Mouse (Mus musculus): ENCODE data around the gene Retnla. TPM values are rescaled to one million over a fixed set of nuclear protein-coding genes. Genes with fewer than 3 reads are reported as not detected.
"Not testable (repeated sequence)": the region's sequence is repeated elsewhere in the genome, so short reads cannot be mapped to it uniquely, and the experiment has no call there.

Gene Retnla
- polyA plus RNA-seq, 1 experiment from 2014 or later = not detected

GRCm38 (mm10) chr16:48818524-48818923, 23.8 kb upstream of the Retnla start:
- Histone ChIP-seq H3K9ac (ENCODE audit: low read depth, low read length) (no peak overlapping the region), H3K4me2 (replicated peaks; ENCODE audit: low read depth, low read length) (no peak overlapping the region), H3K27me3 (ENCODE audit: control insufficient read depth, insufficient read depth, low read length) (no peaks in the 10 kb centered on the region), H3K4me3 (ENCODE audit: low read length) (no peak overlapping the region), H3K27ac (ENCODE audit: low read depth, low read length) (no peak overlapping the region), H3K9me3 (ENCODE audit: control insufficient read depth, low read length) (no peaks in the 10 kb centered on the region), H3K4me1 (ENCODE audit: control insufficient read depth, insufficient read depth, low read length) (no peaks in the 10 kb centered on the region), H3K36me3 (ENCODE audit: control insufficient read depth, insufficient read depth, low read length) (no peaks in the 10 kb centered on the region)
- WGBS = 90% methylated on average over 6 of the region's 6 CpGs
- ATAC-seq (ENCODE audit: low FRiP score, low TSS enrichment) = no peak

GRCm38 (mm10) chr16:48826474-48826873, 15.9 kb upstream of the Retnla start:
- 84% methylated on average over 3 of the region's 3 CpGs for WGBS
- H3K9me3 ChIP-seq (ENCODE audit: control insufficient read depth, low read length) = no peaks in the 10 kb centered on the region

GRCm38 (mm10) chr16:48827625-48828024, 14.7 kb upstream of the Retnla start:
- Histone ChIP-seq H3K4me1 (ENCODE audit: control insufficient read depth, insufficient read depth, low read length) (no peaks in the 10 kb centered on the region), H3K27ac (ENCODE audit: low read depth, low read length) (no peak overlapping the region), H3K9me3 (ENCODE audit: control insufficient read depth, low read length) (no peaks in the 10 kb centered on the region), H3K4me3 (ENCODE audit: low read length) (no peak overlapping the region), H3K27me3 (ENCODE audit: control insufficient read depth, insufficient read depth, low read length) (no peaks in the 10 kb centered on the region), H3K36me3 (ENCODE audit: control insufficient read depth, insufficient read depth, low read length) (no peaks in the 10 kb centered on the region), H3K9ac (ENCODE audit: low read depth, low read length) (no peak overlapping the region), H3K4me2 (replicated peaks; ENCODE audit: low read depth, low read length) (no peak overlapping the region)
- ATAC-seq (ENCODE audit: low FRiP score, low TSS enrichment) = no peak
- 20% methylated on average over 1 of the region's 1 CpGs for WGBS

More at GRCm38 (mm10) chr16:48826474-48826873, 15.9 kb upstream of the Retnla start:
- H3K4me3 ChIP-seq (ENCODE audit: low read length) = no peak overlapping the region
- no peaks in the 10 kb centered on the region for H3K27me3 ChIP-seq (ENCODE audit: control insufficient read depth, insufficient read depth, low read length)
- no peak overlapping the region for H3K27ac ChIP-seq (ENCODE audit: low read depth, low read length)
- H3K9ac ChIP-seq (ENCODE audit: low read depth, low read length) = no peak overlapping the region
- H3K4me1 ChIP-seq (ENCODE audit: control insufficient read depth, insufficient read depth, low read length) = no peaks in the 10 kb centered on the region
- no peak for ATAC-seq (ENCODE audit: low FRiP score, low TSS enrichment)
- H3K36me3 ChIP-seq (ENCODE audit: control insufficient read depth, insufficient read depth, low read length) = no peaks in the 10 kb centered on the region
- no peak overlapping the region for H3K4me2 ChIP-seq (replicated peaks; ENCODE audit: low read depth, low read length)

DNA sequence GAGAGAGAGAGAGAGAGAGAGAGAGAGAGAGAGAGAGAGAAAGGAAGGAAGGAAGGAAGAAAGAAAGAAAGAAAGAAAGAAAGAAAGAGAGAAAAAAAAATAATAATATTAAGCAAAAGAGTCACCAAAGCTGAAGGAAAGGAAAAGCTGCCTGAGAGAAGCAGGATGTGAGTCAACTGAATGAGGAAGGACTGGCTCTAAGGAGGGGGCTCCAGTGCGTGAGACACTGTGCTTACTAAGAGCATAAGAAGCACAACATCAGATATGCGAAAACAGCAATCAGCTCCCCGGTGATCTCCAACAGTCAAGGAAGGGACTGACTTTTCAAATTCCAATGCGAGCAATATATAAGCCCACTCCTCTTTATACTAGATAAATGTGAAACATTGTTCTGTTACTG, 13.3 kb upstream of the Retnla start:
- Histone ChIP-seq H3K27me3 (ENCODE audit: control insufficient read depth, insufficient read depth, low read length) (no peaks in the 10 kb centered on the region), H3K4me1 (ENCODE audit: control insufficient read depth, insufficient read depth, low read length) (no peaks in the 10 kb centered on the region), H3K9me3 (ENCODE audit: control insufficient read depth, low read length) (no peaks in the 10 kb centered on the region), H3K9ac (ENCODE audit: low read depth, low read length) (no peak overlapping the region), H3K36me3 (ENCODE audit: control insufficient read depth, insufficient read depth, low read length) (no peaks in the 10 kb centered on the region), H3K27ac (ENCODE audit: low read depth, low read length) (no peak overlapping the region), H3K4me2 (replicated peaks; ENCODE audit: low read depth, low read length) (no peak overlapping the region), H3K4me3 (ENCODE audit: low read length) (no peak overlapping the region)
- ATAC-seq (ENCODE audit: low FRiP score, low TSS enrichment) = no peak
- WGBS = 82% methylated on average over 4 of the region's 4 CpGs

DNA sequence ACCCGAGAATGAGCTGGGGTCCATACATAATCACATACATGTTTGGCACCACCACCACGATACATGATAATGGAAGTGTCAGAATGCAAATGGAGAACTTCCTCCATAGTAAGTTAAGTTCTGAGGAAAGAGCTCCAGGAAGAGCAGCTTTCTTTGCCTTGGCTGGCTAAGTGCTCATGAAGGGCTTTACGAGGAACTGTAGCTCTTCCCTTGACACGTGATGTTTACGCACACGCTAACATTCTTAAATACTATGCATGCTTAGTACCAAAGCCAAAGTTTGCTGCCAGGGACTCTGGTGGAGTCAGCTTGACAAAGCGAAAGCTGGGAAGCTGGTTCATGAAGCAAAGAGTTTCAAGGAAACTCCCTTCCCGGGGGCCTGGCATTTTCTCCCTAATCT, 10.3 kb upstream of the Retnla start:
- H3K27ac ChIP-seq (ENCODE audit: low read depth, low read length) = no peak overlapping the region
- ATAC-seq (ENCODE audit: low FRiP score, low TSS enrichment) = no peak
- H3K4me1 ChIP-seq (ENCODE audit: control insufficient read depth, insufficient read depth, low read length) = no peaks in the 10 kb centered on the region
- WGBS = 83% methylated on average over 7 of the region's 8 CpGs
- no peaks in the 10 kb centered on the region for H3K36me3 ChIP-seq (ENCODE audit: control insufficient read depth, insufficient read depth, low read length)
- no peaks in the 10 kb centered on the region; the same call in 1 of the 2 replicates for H3K9me3 ChIP-seq (ENCODE audit: control insufficient read depth, low read length)
- no peak overlapping the region for H3K4me2 ChIP-seq (replicated peaks; ENCODE audit: low read depth, low read length)
- no peak overlapping the region for H3K9ac ChIP-seq (ENCODE audit: low read depth, low read length)
- H3K4me3 ChIP-seq (ENCODE audit: low read length) = no peak overlapping the region
- no peaks in the 10 kb centered on the region for H3K27me3 ChIP-seq (ENCODE audit: control insufficient read depth, insufficient read depth, low read length)

DNA sequence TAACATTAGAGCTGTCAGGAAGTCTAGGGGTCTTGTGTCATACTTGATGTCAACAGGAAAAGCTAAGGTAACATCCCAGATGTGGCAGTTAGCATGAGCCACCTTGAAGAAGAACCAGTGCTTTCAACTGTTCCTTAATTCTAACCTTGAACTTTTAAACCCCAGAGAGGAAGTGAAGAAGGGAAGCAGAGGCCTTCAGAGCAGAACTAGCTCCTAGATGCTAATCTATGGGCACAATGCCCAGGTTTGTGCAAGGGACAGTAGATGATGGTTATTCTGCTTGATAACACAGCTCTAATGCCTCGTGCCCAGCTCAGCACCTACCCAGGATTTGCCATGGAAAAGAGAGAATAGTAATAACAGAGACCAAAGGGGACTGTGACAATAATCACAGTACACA, 8.7 kb upstream of the Retnla start:
- not testable (repeated sequence) for ATAC-seq (ENCODE audit: low FRiP score, low TSS enrichment); H3K4me2 ChIP-seq (replicated peaks; ENCODE audit: low read depth, low read length); H3K9ac ChIP-seq (ENCODE audit: low read depth, low read length); H3K36me3 ChIP-seq (ENCODE audit: control insufficient read depth, insufficient read depth, low read length); H3K4me3 ChIP-seq (ENCODE audit: low read length); H3K9me3 ChIP-seq (ENCODE audit: control insufficient read depth, low read length); H3K4me1 ChIP-seq (ENCODE audit: control insufficient read depth, insufficient read depth, low read length); H3K27me3 ChIP-seq (ENCODE audit: control insufficient read depth, insufficient read depth, low read length); H3K27ac ChIP-seq (ENCODE audit: low read depth, low read length)
- WGBS = 65% methylated on average over 1 of the region's 1 CpGs

DNA sequence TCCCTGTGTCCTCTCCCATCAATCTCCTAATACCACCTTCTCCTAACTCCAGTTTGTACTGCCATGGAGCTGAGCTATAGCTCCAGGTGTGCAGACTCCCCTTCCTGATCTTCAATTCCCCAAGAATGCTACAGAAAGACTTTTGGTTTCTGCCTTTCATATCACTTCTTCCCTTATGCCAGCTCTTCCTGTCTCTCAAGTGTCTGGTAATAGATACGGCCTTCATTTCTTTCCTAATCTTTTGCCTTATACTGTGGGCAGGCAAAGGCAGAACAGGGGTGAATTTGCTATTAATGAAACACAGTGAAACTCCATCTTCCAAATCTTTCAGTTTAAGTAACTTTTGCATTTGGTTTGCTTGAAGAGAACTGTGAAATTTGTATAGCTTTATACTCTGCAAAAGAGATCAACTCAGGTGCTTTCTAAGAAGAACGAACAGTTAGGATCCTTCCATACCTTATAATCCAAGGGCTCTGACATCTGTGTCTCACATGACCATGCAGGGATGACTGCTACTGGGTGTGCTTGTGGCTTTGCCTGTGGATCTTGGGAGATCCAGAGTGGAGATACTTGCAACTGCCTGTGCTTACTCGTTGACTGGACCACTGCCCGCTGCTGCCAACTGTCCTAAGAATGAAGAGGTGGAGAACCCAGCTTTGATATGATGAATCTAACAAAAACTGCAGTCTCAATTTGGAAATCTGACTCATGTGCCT, 1.5 kb downstream of the Retnla start:
- H3K36me3 ChIP-seq (ENCODE audit: control insufficient read depth, insufficient read depth, low read length) = no peaks in the 10 kb centered on the region
- WGBS = 89% methylated on average over 4 of the region's 4 CpGs
- no peaks in the 10 kb centered on the region for H3K9me3 ChIP-seq (ENCODE audit: control insufficient read depth, low read length)
- no peaks in the 10 kb centered on the region for H3K27me3 ChIP-seq (ENCODE audit: control insufficient read depth, insufficient read depth, low read length)
- ATAC-seq (ENCODE audit: low FRiP score, low TSS enrichment) = no peak
- no peak overlapping the region for H3K4me2 ChIP-seq (replicated peaks; ENCODE audit: low read depth, low read length)
- no peak overlapping the region for H3K4me3 ChIP-seq (ENCODE audit: low read length)
- no peaks in the 10 kb centered on the region for H3K4me1 ChIP-seq (ENCODE audit: control insufficient read depth, insufficient read depth, low read length)
- no peak overlapping the region for H3K9ac ChIP-seq (ENCODE audit: low read depth, low read length)
- no peak overlapping the region for H3K27ac ChIP-seq (ENCODE audit: low read depth, low read length)

GRCm38 (mm10) chr16:48865004-48865403, 22.7 kb downstream of the Retnla start:
- H3K9ac ChIP-seq (ENCODE audit: low read depth, low read length); H3K36me3 ChIP-seq (ENCODE audit: control insufficient read depth, insufficient read depth, low read length); H3K4me1 ChIP-seq (ENCODE audit: control insufficient read depth, insufficient read depth, low read length); ATAC-seq (ENCODE audit: low FRiP score, low TSS enrichment); H3K27ac ChIP-seq (ENCODE audit: low read depth, low read length); H3K9me3 ChIP-seq (ENCODE audit: control insufficient read depth, low read length); H3K4me3 ChIP-seq (ENCODE audit: low read length); H3K4me2 ChIP-seq (replicated peaks; ENCODE audit: low read depth, low read length); H3K27me3 ChIP-seq (ENCODE audit: control insufficient read depth, insufficient read depth, low read length): not testable (repeated sequence)
- WGBS = 98% methylated on average over 1 of the region's 1 CpGs

- H3K4me1 ChIP-seq (ENCODE audit: control insufficient read depth, insufficient read depth, low read length) = no peaks in the 10 kb centered on the region
- H3K27me3 ChIP-seq (ENCODE audit: control insufficient read depth, insufficient read depth, low read length) = no peaks in the 10 kb centered on the region
- ATAC-seq (ENCODE audit: low FRiP score, low TSS enrichment) = no peak
Measured at GRCm38 (mm10) chr16:48867690-48868089, 25.3 kb downstream of the Retnla start.

More at GRCm38 (mm10) chr16:48867690-48868089, 25.3 kb downstream of the Retnla start:
- no peak overlapping the region for H3K27ac ChIP-seq (ENCODE audit: low read depth, low read length)
- H3K4me2 ChIP-seq (replicated peaks; ENCODE audit: low read depth, low read length) = no peak overlapping the region
- 64% methylated on average over 2 of the region's 2 CpGs for WGBS
- H3K4me3 ChIP-seq (ENCODE audit: low read length) = no peak overlapping the region
- H3K9me3 ChIP-seq (ENCODE audit: control insufficient read depth, low read length) = no peaks in the 10 kb centered on the region
- no peaks in the 10 kb centered on the region for H3K36me3 ChIP-seq (ENCODE audit: control insufficient read depth, insufficient read depth, low read length)
- no peak overlapping the region for H3K9ac ChIP-seq (ENCODE audit: low read depth, low read length)
